Mouse (Mus musculus) small intestine, adult 2 months (tissue): ENCODE results near the gene Ptpre.

ENCODE experiments used
- CTCF ChIP-seq: fragments of 200-500 bp; IDR thresholded peaks from 2 replicates; pipeline ENCODE4 v1.5.1; 2012; ENCODE audit warnings: low read depth, mild to moderate bottlenecking, control low read depth, inconsistent platforms, low read length, moderate library complexity, mixed read lengths; ENCODE audit not compliant: insufficient replicate concordance, insufficient read length; ENCODE audit errors: extremely low read depth
- POLR2A ChIP-seq: fragments of 200-500 bp; IDR thresholded peaks from 2 replicates; pipeline ENCODE4 v1.6.1; 2012; ENCODE audit warnings: low read depth, mild to moderate bottlenecking, control low read depth, inconsistent platforms, low read length, moderate library complexity

- TF ChIP-seq CTCF (no peak), POLR2A (no peak)
Measured at GRCm38 (mm10) chr7:135564022-135564421, 26.7 kb downstream of the Ptpre start.
